8 mouse cellular contexts compared by ENCODE assay signal in the genomic region with DNA sequence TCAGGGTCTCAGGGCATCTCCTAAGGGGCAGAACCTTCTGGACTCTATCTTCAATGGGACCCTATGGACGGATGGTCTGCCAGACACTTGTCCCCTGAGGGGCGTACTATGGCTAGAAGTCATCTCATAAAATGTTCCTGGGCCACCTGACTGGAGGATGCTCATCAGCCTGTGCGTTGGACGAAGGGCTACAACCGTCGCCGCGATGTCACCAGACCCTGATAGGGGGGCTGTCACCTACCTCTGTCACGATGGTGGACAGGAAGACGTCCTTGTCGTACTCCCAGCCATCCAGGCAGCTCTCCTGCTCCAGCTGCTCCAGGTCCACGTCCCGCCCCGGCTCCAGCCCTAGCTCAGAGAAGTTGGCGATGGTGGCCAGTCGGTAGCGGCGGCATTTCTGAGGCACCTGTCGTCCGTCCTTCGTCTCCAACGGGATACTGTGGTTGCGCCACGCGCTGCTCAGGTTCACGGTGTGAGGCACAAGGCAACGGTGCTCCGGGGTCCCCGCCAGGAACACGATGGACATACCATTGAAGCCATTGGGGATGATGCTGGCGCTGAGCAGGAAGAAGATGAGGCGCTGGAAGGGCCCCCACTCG. TPM values are rescaled to one million over a fixed set of nuclear protein-coding genes. Genes with fewer than 3 reads are reported as not detected.
DNase-seq lines count a peak whose midpoint lies in the region; ATAC-seq lines count a peak whose summit lies in the region.

No protein-coding gene starts in this region.

- peak overlapping the region; percentile 54 for H3K4me3 ChIP-seq in neural tube, embryonic 11.5 days (ENCODE audit: low read depth, low read length)
- H3K4me3 ChIP-seq in hindbrain, embryonic 10.5 days, result peak overlapping the region; percentile 66
- peak overlapping the region; percentile 68 for H3K4me3 ChIP-seq in lung, embryonic 16.5 days (ENCODE audit: low read length)

- WGBS in neural tube, embryonic 11.5 days, result 2% methylated on average over 33 of the region's 33 CpGs
- 3% methylated on average over 33 of the region's 33 CpGs for WGBS in hindbrain, embryonic 10.5 days
- WGBS in lung, embryonic 16.5 days, result 3% methylated on average over 32 of the region's 33 CpGs

- peak; percentile 13; the same call in 1 of the 2 replicates for ATAC-seq in cerebellum, adult (ENCODE audit: insufficient number of reproducible peaks, low FRiP score, low TSS enrichment)
- no peak; the same call in 1 of the 2 replicates for ATAC-seq in neural tube, embryonic 11.5 days (ENCODE audit: insufficient read depth, low FRiP score, low TSS enrichment)
- ATAC-seq in lung, embryonic 16.5 days (ENCODE audit: low read depth), result peak; percentile 3

- no peak overlapping the region for H3K27ac ChIP-seq in neural tube, embryonic 11.5 days (ENCODE audit: low read depth, low read length)
- H3K27ac ChIP-seq in hindbrain, embryonic 10.5 days, result peak overlapping the region; percentile 87
- H3K27ac ChIP-seq in lung, embryonic 16.5 days (ENCODE audit: low read length), result peak overlapping the region; percentile 62

- no peaks in the 10 kb centered on the region for H3K4me1 ChIP-seq in neural tube, embryonic 11.5 days (ENCODE audit: control insufficient read depth, insufficient read depth, low read length)
- H3K4me1 ChIP-seq in hindbrain, embryonic 10.5 days (replicated peaks), result peaks cover 29% of the 10 kb centered on the region
- H3K4me1 ChIP-seq in lung, embryonic 16.5 days (replicated peaks; ENCODE audit: control insufficient read depth, insufficient read depth, low read length), result peaks cover 6% of the 10 kb centered on the region

- H3K9ac ChIP-seq in neural tube, embryonic 11.5 days (ENCODE audit: low read length), result peak overlapping the region; percentile 63
- H3K9ac ChIP-seq in lung, embryonic 16.5 days (ENCODE audit: low read length), result peak overlapping the region; percentile 71

- no peak for DNase-seq in cerebellum, adult 11-12 months
- DNase-seq in neural tube, embryonic 11.5 days (ENCODE audit: low spot score), result no peak
- no peak for DNase-seq in neural tube, embryonic 10.5 days (ENCODE audit: extremely low spot score, low spot score)
- no peak for DNase-seq in hindbrain, embryonic 10.5 days (ENCODE audit: low spot score)
- DNase-seq in urinary bladder, postnatal 4 days (ENCODE audit: low spot score in 2 of 2), result no peak
- no peak for DNase-seq in urinary bladder, postnatal 14 days (ENCODE audit: low spot score)

- no peaks in the 10 kb centered on the region for H3K36me3 ChIP-seq in neural tube, embryonic 11.5 days (ENCODE audit: control insufficient read depth, insufficient read depth, low read length)
- H3K36me3 ChIP-seq in hindbrain, embryonic 10.5 days, result no peaks in the 10 kb centered on the region
- H3K36me3 ChIP-seq in lung, embryonic 16.5 days (ENCODE audit: control insufficient read depth, insufficient read depth, low read length), result no peaks in the 10 kb centered on the region

- H3K4me2 ChIP-seq in neural tube, embryonic 11.5 days (ENCODE audit: low read depth), result peak overlapping the region; percentile 86
- peak overlapping the region; percentile 66 for H3K4me2 ChIP-seq in lung, embryonic 16.5 days (ENCODE audit: low read depth, low read length)

- H3K9me3 ChIP-seq in neural tube, embryonic 11.5 days (ENCODE audit: control insufficient read depth, low read length), result no peaks in the 10 kb centered on the region
- H3K9me3 ChIP-seq in hindbrain, embryonic 10.5 days, result no peaks in the 10 kb centered on the region
- H3K9me3 ChIP-seq in lung, embryonic 16.5 days (ENCODE audit: control insufficient read depth, low read length), result no peaks in the 10 kb centered on the region

- H3K27me3 ChIP-seq in neural tube, embryonic 11.5 days (ENCODE audit: control insufficient read depth, insufficient read depth, low read length), result no peaks in the 10 kb centered on the region
- H3K27me3 ChIP-seq in hindbrain, embryonic 10.5 days (ENCODE audit: insufficient read depth, poor library complexity, severe bottlenecking), result peaks cover 8% of the 10 kb centered on the region; the same call in 1 of the 2 replicates
- H3K27me3 ChIP-seq in lung, embryonic 16.5 days (ENCODE audit: control insufficient read depth, insufficient read depth, low read depth, low read length), result no peaks in the 10 kb centered on the region

RNA-seq across cellular contexts. Expression of a gene that starts 0.5 kb away (rescaled TPM):
- 7.8 and 8.7 TPM in 2 replicates for polyA plus RNA-seq in neural tube, embryonic 11.5 days (2014; fragmentation: Nextera tagmentation; extraction: Ambion mirVana)
- polyA plus RNA-seq in hindbrain, embryonic 10.5 days (2016; fragmentation: Nextera tagmentation; extraction: Ambion mirVana), result 6.3 and 7.7 TPM in 2 replicates
- polyA plus RNA-seq in lung, embryonic 16.5 days (2015; fragmentation: Nextera tagmentation; extraction: Ambion mirVana), result 9.1 and 9.7 TPM in 2 replicates

RNA-seq across cellular contexts. Expression of a gene that starts 31.9 kb away (rescaled TPM):
- not detected in 2 replicates for polyA plus RNA-seq in neural tube, embryonic 11.5 days (2014; fragmentation: Nextera tagmentation; extraction: Ambion mirVana)
- 0.21 TPM in 1 of 2 replicates, not detected in the other for polyA plus RNA-seq in hindbrain, embryonic 10.5 days (2016; fragmentation: Nextera tagmentation; extraction: Ambion mirVana)
- 1.8 and 2.4 TPM in 2 replicates for polyA plus RNA-seq in lung, embryonic 16.5 days (2015; fragmentation: Nextera tagmentation; extraction: Ambion mirVana)
